Mouse (Mus musculus) liver, embryonic 14.5 days (tissue): Measurements from ENCODE around the gene Syne2.

Experiments used
- CTCF ChIP-seq: IDR thresholded peaks from 2 replicates; pipeline ENCODE4 v1.5.1; 2016; ENCODE audit warnings: antibody characterized with exemption, low read depth, control low read depth
- EP300 ChIP-seq: IDR thresholded peaks from 2 replicates; pipeline ENCODE4 v1.6.1; 2016; ENCODE audit warnings: antibody characterized with exemption, low read depth

- TF ChIP-seq CTCF (no peak), EP300 (no peak)
Measured at GRCm38 (mm10) chr12:75908466-75908865, 90.5 kb downstream of the Syne2 start.
